ENCODE assay signal across 8 mouse cellular contexts in genomic region chr1:159393070-159393699, GRCm38 (mm10).
A peak's percentile ranks its signal among the peaks of the same experiment; 100 is the strongest.
DNase-seq lines count a peak whose midpoint lies in the region; ATAC-seq and TF ChIP-seq lines count a peak whose summit lies in the region.

No protein-coding gene starts in this region.

- H3K4me2 ChIP-seq in embryonic facial prominence, embryonic 11.5 days (ENCODE audit: low read depth, low read length): no peak overlapping the region
- H3K4me2 ChIP-seq in neural tube, embryonic 11.5 days (ENCODE audit: low read depth): no peak overlapping the region

- TF ChIP-seq CTCF in lung, adult 2 months (IDR thresholded peaks at IDR 0.05; ENCODE audit: insufficient read depth, low read length): no peak

- no peaks in the 10 kb centered on the region for H3K27me3 ChIP-seq in embryonic facial prominence, embryonic 11.5 days (ENCODE audit: control insufficient read depth, insufficient read depth, low read length)
- H3K27me3 ChIP-seq in neural tube, embryonic 11.5 days (ENCODE audit: control insufficient read depth, insufficient read depth, low read length): no peaks in the 10 kb centered on the region

- no peak for TF ChIP-seq POLR2A in lung, adult 2 months (IDR thresholded peaks at IDR 0.05; ENCODE audit: borderline replicate concordance, extremely low read depth, low read depth, low read length)

- ATAC-seq in embryonic facial prominence, embryonic 11.5 days (replicated peaks; ENCODE audit: insufficient number of reproducible peaks, low FRiP score, low TSS enrichment, low read depth): 0 out of 2 replicates have a peak, but pooled peaks have one; percentile 23
- ATAC-seq in neural tube, embryonic 11.5 days (ENCODE audit: insufficient read depth, low FRiP score, low TSS enrichment): no peak
- no peak for ATAC-seq in monocyte, adult 5-6 weeks (replicated peaks; ENCODE audit: insufficient number of reproducible peaks, low FRiP score, low TSS enrichment, poor library complexity, severe bottlenecking)

- no peaks in the 10 kb centered on the region for H3K36me3 ChIP-seq in embryonic facial prominence, embryonic 11.5 days (replicated peaks; ENCODE audit: control insufficient read depth, insufficient read depth, low read depth, low read length)
- H3K36me3 ChIP-seq in neural tube, embryonic 11.5 days (ENCODE audit: control insufficient read depth, insufficient read depth, low read length): no peaks in the 10 kb centered on the region

- H3K4me1 ChIP-seq in lung, adult 2 months (ENCODE audit: control insufficient read depth, insufficient read depth, low read length): no peaks in the 10 kb centered on the region
- H3K4me1 ChIP-seq in embryonic facial prominence, embryonic 11.5 days (ENCODE audit: control insufficient read depth, insufficient read depth, low read length): peaks cover 2% of the 10 kb centered on the region; the same call in 1 of the 2 replicates
- H3K4me1 ChIP-seq in neural tube, embryonic 11.5 days (ENCODE audit: control insufficient read depth, insufficient read depth, low read length): peaks cover 6% of the 10 kb centered on the region; the same call in 1 of the 2 replicates

- no peak overlapping the region for H3K27ac ChIP-seq in embryonic facial prominence, embryonic 11.5 days (replicated peaks; ENCODE audit: low read depth, low read length)
- H3K27ac ChIP-seq in neural tube, embryonic 11.5 days (ENCODE audit: low read depth, low read length): 0 out of 2 replicates have a peak overlapping the region, but pooled peaks have one; percentile 10

- WGBS in lung, adult 2 months: 23% methylated on average over 6 of the region's 6 CpGs
- 21% methylated on average over 6 of the region's 6 CpGs for WGBS in embryonic facial prominence, embryonic 11.5 days
- WGBS in neural tube, embryonic 11.5 days: 18% methylated on average over 6 of the region's 6 CpGs

- no peak overlapping the region for H3K9ac ChIP-seq in embryonic facial prominence, embryonic 11.5 days (replicated peaks; ENCODE audit: low read length)
- H3K9ac ChIP-seq in neural tube, embryonic 11.5 days (ENCODE audit: low read length): no peak overlapping the region; the same call in 1 of the 2 replicates

- intact Hi-C loops in heart, postnatal 25 days (cut with DNase I): loop anchor here (10.0 kb wide), 1 partner anchor 792 kb away; no protein-coding TSS in a partner anchor

- no peak overlapping the region for H3K4me3 ChIP-seq in lung, adult 2 months (replicated peaks; ENCODE audit: extremely low read depth, low read depth, low read length)
- H3K4me3 ChIP-seq in embryonic facial prominence, embryonic 11.5 days (ENCODE audit: low read depth, low read length): no peak overlapping the region
- no peak overlapping the region for H3K4me3 ChIP-seq in neural tube, embryonic 11.5 days (ENCODE audit: low read depth, low read length)

- DNase-seq in lung, adult 18-20 months: peak; percentile 18 to 27
- no peak for DNase-seq in lung, adult 2 months
- peak; percentile 22 for DNase-seq in embryonic facial prominence, embryonic 11.5 days (ENCODE audit: low spot score)
- peak; percentile 50 for DNase-seq in heart, postnatal 25 days (ENCODE audit: low spot score)
- DNase-seq in layer of hippocampus, postnatal 10 days (ENCODE audit: low spot score in 2 of 2): peak; percentile 22 to 41
- peak; percentile 36 for DNase-seq in neural tube, embryonic 11.5 days (ENCODE audit: low spot score)
- DNase-seq in cerebellum, adult 11 months: no peak

- no peaks in the 10 kb centered on the region for H3K9me3 ChIP-seq in embryonic facial prominence, embryonic 11.5 days (replicated peaks; ENCODE audit: control insufficient read depth, low read length)
- H3K9me3 ChIP-seq in neural tube, embryonic 11.5 days (ENCODE audit: control insufficient read depth, low read length): no peaks in the 10 kb centered on the region

Comparison
In these comparisons a context has a peak if more than half of its experiments do, and no peak if none do; other contexts are left out.
1. DNase-seq: peak in lung, adult 18-20 months (2 of 2), embryonic facial prominence, embryonic 11.5 days (single experiment), heart, postnatal 25 days (single experiment), layer of hippocampus, postnatal 10 days (2 of 2) and neural tube, embryonic 11.5 days (single experiment); none in lung, adult 2 months (single experiment) and cerebellum, adult 11 months (single experiment).